Mouse (Mus musculus): ENCODE measurements around the gene Bclaf1. TPM values are rescaled to one million over a fixed set of nuclear protein-coding genes. Genes with fewer than 3 reads are reported as not detected.

The Bclaf1 gene
- polyA plus RNA-seq, 1 experiment from 2014 or later, result 126 TPM

GRCm38 (mm10) chr10:20285289-20285975 lies 26.8 kb upstream of the Bclaf1 start:
- 7% methylated on average over 10 of the region's 10 CpGs for WGBS
- Histone ChIP-seq H3K4me2 (ENCODE audit: low read depth, low read length) (no peak overlapping the region), H3K4me3 (ENCODE audit: low read depth, low read length) (no peak overlapping the region)

GRCm38 (mm10) chr10:20285994-20286836 lies 26.1 kb upstream of the Bclaf1 start:
- Histone ChIP-seq H3K27ac (ENCODE audit: low read depth, low read length) (peak overlapping the region; percentile 81), H3K9me3 (ENCODE audit: control insufficient read depth, low read length) (no peaks in the 10 kb centered on the region), H3K27me3 (ENCODE audit: control insufficient read depth, insufficient read depth, low read length) (no peaks in the 10 kb centered on the region), H3K9ac (replicated peaks; ENCODE audit: low read depth, low read length) (no peak overlapping the region; the same call in 1 of the 2 replicates), H3K4me3 (ENCODE audit: low read depth, low read length) (no peak overlapping the region), H3K4me1 (ENCODE audit: control insufficient read depth, insufficient read depth, low read length) (peaks cover 11% of the 10 kb centered on the region; the same call in 1 of the 2 replicates), H3K4me2 (ENCODE audit: low read depth, low read length) (peak overlapping the region; percentile 24; the same call in 1 of the 2 replicates), H3K36me3 (ENCODE audit: control insufficient read depth, insufficient read depth, low read length) (no peaks in the 10 kb centered on the region)
- peak; percentile 83 for ATAC-seq (ENCODE audit: low read depth)
- WGBS, result 13% methylated on average over 15 of the region's 15 CpGs

More at GRCm38 (mm10) chr10:20285289-20285975, 26.8 kb upstream of the Bclaf1 start:
- ATAC-seq (ENCODE audit: low read depth), result peak; percentile 85
- Histone ChIP-seq H3K36me3 (ENCODE audit: control insufficient read depth, insufficient read depth, low read length) (no peaks in the 10 kb centered on the region), H3K4me1 (ENCODE audit: control insufficient read depth, insufficient read depth, low read length) (peaks cover 11% of the 10 kb centered on the region; the same call in 1 of the 2 replicates), H3K27me3 (ENCODE audit: control insufficient read depth, insufficient read depth, low read length) (no peaks in the 10 kb centered on the region), H3K27ac (ENCODE audit: low read depth, low read length) (peak overlapping the region; percentile 81), H3K9me3 (ENCODE audit: control insufficient read depth, low read length) (no peaks in the 10 kb centered on the region), H3K9ac (replicated peaks; ENCODE audit: low read depth, low read length) (no peak overlapping the region; the same call in 1 of the 2 replicates)

DNA sequence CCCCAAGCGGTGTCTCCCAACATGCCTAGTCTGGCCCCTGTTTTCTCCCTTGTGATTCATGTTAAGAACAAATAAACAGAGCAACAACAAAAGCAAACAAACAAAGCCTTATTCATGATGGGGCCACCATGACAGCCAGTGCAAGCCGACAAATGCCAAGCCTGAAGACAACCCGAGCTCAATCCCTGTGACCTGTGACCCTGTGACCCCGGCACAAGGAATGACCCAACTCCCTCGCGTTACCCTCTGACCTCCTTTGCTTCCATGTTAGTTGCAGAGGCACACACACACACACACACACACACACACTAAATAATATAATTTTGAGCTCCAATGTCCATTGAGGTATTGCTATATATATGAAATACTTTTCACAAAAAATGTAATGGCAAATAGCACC lies 24.9 kb upstream of the Bclaf1 start:
- 27% methylated on average over 6 of the region's 6 CpGs for WGBS
- H3K9ac ChIP-seq (replicated peaks; ENCODE audit: low read depth, low read length), result no peak overlapping the region

DNA sequence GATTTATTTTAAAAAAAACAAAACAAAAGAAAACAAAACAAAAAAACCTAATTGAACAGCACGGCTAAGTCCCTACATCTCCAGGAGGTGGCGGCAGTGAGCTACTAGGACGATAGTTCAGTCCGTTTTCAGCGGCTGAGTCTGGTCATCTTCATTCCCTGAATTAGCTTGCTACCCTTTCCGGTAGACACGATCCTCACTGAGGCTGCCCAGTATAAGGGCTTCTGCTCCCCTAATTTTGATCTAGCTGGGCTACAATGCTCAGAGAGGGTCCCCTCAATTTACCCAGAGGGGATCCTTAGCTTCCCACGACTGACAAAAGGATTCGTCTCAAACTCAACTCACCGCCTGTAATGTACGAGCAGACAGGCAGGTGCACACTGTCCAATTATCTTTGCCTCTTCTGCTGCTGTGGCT lies 21.8 kb upstream of the Bclaf1 start:
- Histone ChIP-seq H3K9me3 (ENCODE audit: control insufficient read depth, low read length) (no peaks in the 10 kb centered on the region), H3K4me2 (ENCODE audit: low read depth, low read length) (peak overlapping the region; percentile 43), H3K27ac (ENCODE audit: low read depth, low read length) (peak overlapping the region; percentile 35; the same call in 1 of the 2 replicates), H3K4me3 (ENCODE audit: low read depth, low read length) (peak overlapping the region; percentile 2; the same call in 1 of the 2 replicates), H3K36me3 (ENCODE audit: control insufficient read depth, insufficient read depth, low read length) (no peaks in the 10 kb centered on the region), H3K4me1 (ENCODE audit: control insufficient read depth, insufficient read depth, low read length) (peaks cover 11% of the 10 kb centered on the region; the same call in 1 of the 2 replicates), H3K27me3 (ENCODE audit: control insufficient read depth, insufficient read depth, low read length) (no peaks in the 10 kb centered on the region), H3K9ac (replicated peaks; ENCODE audit: low read depth, low read length) (peak overlapping the region; percentile 25; the same call in 1 of the 2 replicates)
- peak; percentile 22; the same call in 1 of the 2 replicates for ATAC-seq (ENCODE audit: low read depth)
- 12% methylated on average over 11 of the region's 11 CpGs for WGBS

More for the DNA sequence above, 24.9 kb upstream of the Bclaf1 start:
- no peaks in the 10 kb centered on the region for H3K27me3 ChIP-seq (ENCODE audit: control insufficient read depth, insufficient read depth, low read length)
- no peaks in the 10 kb centered on the region for H3K9me3 ChIP-seq (ENCODE audit: control insufficient read depth, low read length)
- no peak overlapping the region for H3K4me2 ChIP-seq (ENCODE audit: low read depth, low read length)
- no peak for ATAC-seq (ENCODE audit: low read depth)
- peaks cover 11% of the 10 kb centered on the region; the same call in 1 of the 2 replicates for H3K4me1 ChIP-seq (ENCODE audit: control insufficient read depth, insufficient read depth, low read length)
- no peak overlapping the region for H3K4me3 ChIP-seq (ENCODE audit: low read depth, low read length)
- H3K27ac ChIP-seq (ENCODE audit: low read depth, low read length), result no peak overlapping the region
- no peaks in the 10 kb centered on the region for H3K36me3 ChIP-seq (ENCODE audit: control insufficient read depth, insufficient read depth, low read length)

DNA sequence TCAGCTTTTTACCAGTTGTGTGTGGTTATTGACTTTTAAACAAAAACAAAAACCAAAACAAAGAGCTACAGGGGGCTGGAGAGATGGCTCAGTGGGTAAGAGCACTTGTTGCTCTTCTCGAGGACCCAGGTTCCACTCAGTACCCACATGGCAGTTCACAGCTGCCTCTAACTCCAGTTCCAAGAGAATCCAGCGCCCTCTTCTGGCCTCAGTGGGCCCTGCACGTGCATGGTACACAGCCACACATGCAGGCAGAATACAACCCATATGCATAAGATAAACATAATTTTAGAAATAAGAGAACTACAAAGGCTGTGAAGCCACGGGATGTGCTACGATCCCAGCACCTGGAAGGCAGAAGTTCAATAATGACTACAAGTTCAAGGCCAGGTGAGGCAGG lies 16.3 kb upstream of the Bclaf1 start:
- no peak for ATAC-seq (ENCODE audit: low read depth)
- Histone ChIP-seq H3K27me3 (ENCODE audit: control insufficient read depth, insufficient read depth, low read length) (no peaks in the 10 kb centered on the region), H3K9ac (replicated peaks; ENCODE audit: low read depth, low read length) (no peak overlapping the region), H3K4me3 (ENCODE audit: low read depth, low read length) (no peak overlapping the region), H3K4me2 (ENCODE audit: low read depth, low read length) (no peak overlapping the region), H3K36me3 (ENCODE audit: control insufficient read depth, insufficient read depth, low read length) (no peaks in the 10 kb centered on the region), H3K27ac (ENCODE audit: low read depth, low read length) (no peak overlapping the region), H3K9me3 (ENCODE audit: control insufficient read depth, low read length) (no peaks in the 10 kb centered on the region), H3K4me1 (ENCODE audit: control insufficient read depth, insufficient read depth, low read length) (no peaks in the 10 kb centered on the region)
- WGBS, result 82% methylated on average over 5 of the region's 5 CpGs

- H3K27me3 ChIP-seq (ENCODE audit: control insufficient read depth, insufficient read depth, low read length), result no peaks in the 10 kb centered on the region
- 51% methylated on average over 3 of the region's 3 CpGs for WGBS
- H3K36me3 ChIP-seq (ENCODE audit: control insufficient read depth, insufficient read depth, low read length), result no peaks in the 10 kb centered on the region
- no peaks in the 10 kb centered on the region for H3K9me3 ChIP-seq (ENCODE audit: control insufficient read depth, low read length)
- no peak overlapping the region for H3K27ac ChIP-seq (ENCODE audit: low read depth, low read length)
- no peaks in the 10 kb centered on the region for H3K4me1 ChIP-seq (ENCODE audit: control insufficient read depth, insufficient read depth, low read length)
- H3K4me2 ChIP-seq (ENCODE audit: low read depth, low read length), result no peak overlapping the region
- ATAC-seq (ENCODE audit: low read depth), result no peak
- no peak overlapping the region for H3K4me3 ChIP-seq (ENCODE audit: low read depth, low read length)
- H3K9ac ChIP-seq (replicated peaks; ENCODE audit: low read depth, low read length), result no peak overlapping the region
These were observed 13.9 kb upstream of the Bclaf1 start for GRCm38 (mm10) chr10:20298152-20298920.

DNA sequence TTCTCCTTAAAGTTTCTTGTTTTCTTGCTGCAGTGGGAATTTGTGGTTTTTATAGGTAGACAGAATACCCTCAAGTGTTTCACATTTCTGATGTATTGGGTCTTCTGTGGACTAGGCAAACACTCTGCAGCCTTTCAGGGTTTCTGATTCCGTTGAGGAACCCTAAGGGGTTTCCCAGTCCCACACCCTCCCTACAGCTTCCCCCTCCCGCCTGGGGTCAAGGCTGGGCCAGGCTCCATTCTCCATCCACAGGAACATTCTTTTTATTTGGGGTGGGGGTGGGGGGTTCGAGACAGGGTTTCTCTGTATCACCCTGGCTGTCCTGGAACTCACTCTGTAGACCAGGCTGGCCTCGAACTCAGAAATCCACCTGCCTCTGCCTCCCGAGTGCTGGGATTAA lies 13.2 kb upstream of the Bclaf1 start:
- Histone ChIP-seq H3K4me1 (ENCODE audit: control insufficient read depth, insufficient read depth, low read length) (no peaks in the 10 kb centered on the region), H3K4me2 (ENCODE audit: low read depth, low read length) (no peak overlapping the region), H3K36me3 (ENCODE audit: control insufficient read depth, insufficient read depth, low read length) (no peaks in the 10 kb centered on the region), H3K9me3 (ENCODE audit: control insufficient read depth, low read length) (no peaks in the 10 kb centered on the region), H3K27me3 (ENCODE audit: control insufficient read depth, insufficient read depth, low read length) (no peaks in the 10 kb centered on the region), H3K27ac (ENCODE audit: low read depth, low read length) (no peak overlapping the region), H3K9ac (replicated peaks; ENCODE audit: low read depth, low read length) (no peak overlapping the region), H3K4me3 (ENCODE audit: low read depth, low read length) (no peak overlapping the region)
- WGBS, result 67% methylated on average over 5 of the region's 5 CpGs
- ATAC-seq (ENCODE audit: low read depth), result no peak

GRCm38 (mm10) chr10:20310969-20311769 lies 1.1 kb upstream of the Bclaf1 start:
- ATAC-seq (ENCODE audit: low read depth), result no peak
- H3K4me2 ChIP-seq (ENCODE audit: low read depth, low read length), result peak overlapping the region; percentile 67
- no peaks in the 10 kb centered on the region for H3K36me3 ChIP-seq (ENCODE audit: control insufficient read depth, insufficient read depth, low read length)
- no peaks in the 10 kb centered on the region for H3K9me3 ChIP-seq (ENCODE audit: control insufficient read depth, low read length)
- peaks cover 8% of the 10 kb centered on the region for H3K4me1 ChIP-seq (ENCODE audit: control insufficient read depth, insufficient read depth, low read length)
- WGBS, result 18% methylated on average over 11 of the region's 11 CpGs
- no peaks in the 10 kb centered on the region for H3K27me3 ChIP-seq (ENCODE audit: control insufficient read depth, insufficient read depth, low read length)
- peak overlapping the region; percentile 100 for H3K27ac ChIP-seq (ENCODE audit: low read depth, low read length)
- H3K9ac ChIP-seq (replicated peaks; ENCODE audit: low read depth, low read length), result peak overlapping the region; percentile 94
- peak overlapping the region; percentile 82 for H3K4me3 ChIP-seq (ENCODE audit: low read depth, low read length)
